Mouse (Mus musculus) kidney, adult 9 months (tissue): ENCODE results near the gene Hmgcs1.

Experiments
- DNase-seq: peaks from one replicate; pipeline ENCODE4 v3.0.0; 2022

The Hmgcs1 gene

GRCm38 (mm10) chr13:119755141-119755547 lies 65.0 kb downstream of the Hmgcs1 start:
- peak; percentile 63 for DNase-seq

- peak; percentile 86 for DNase-seq
Observed at GRCm38 (mm10) chr13:119755681-119756471, 65.7 kb downstream of the Hmgcs1 start, which contains the start of gene Nim1k. Gene Nim1k, minus strand, starts transcription at chr13:119755882.

- DNase-seq: no peak
Observed at GRCm38 (mm10) chr13:119756831-119757230, 66.7 kb downstream of the Hmgcs1 start.
